Mouse (Mus musculus): ENCODE data around the gene Irf2bp1.
A peak's percentile ranks its signal among the peaks of the same experiment; 100 is the strongest.

The Irf2bp1 gene

DNA sequence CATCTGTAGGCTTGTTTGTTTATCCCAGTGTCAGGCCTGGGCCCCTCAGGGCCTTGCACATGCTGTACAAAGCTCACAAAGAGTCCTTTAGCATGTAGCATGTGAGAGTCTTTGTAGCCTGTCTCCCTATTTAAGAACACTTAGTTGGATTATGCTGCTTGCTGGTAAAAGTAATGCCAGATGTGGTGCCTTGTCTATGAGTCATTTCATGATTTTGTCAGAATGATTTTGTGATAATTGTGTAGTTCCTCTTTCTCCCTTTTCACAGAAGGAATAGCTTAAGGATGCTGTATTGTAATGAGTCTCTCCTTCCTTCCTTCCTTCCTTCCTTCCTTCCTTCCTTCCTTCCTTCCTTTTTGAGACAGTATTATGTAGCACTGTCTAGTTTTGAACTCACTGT is 24.2 kb downstream of the Irf2bp1 start:
- DNase-seq (ENCODE audit: low spot score) = no peak

DNA sequence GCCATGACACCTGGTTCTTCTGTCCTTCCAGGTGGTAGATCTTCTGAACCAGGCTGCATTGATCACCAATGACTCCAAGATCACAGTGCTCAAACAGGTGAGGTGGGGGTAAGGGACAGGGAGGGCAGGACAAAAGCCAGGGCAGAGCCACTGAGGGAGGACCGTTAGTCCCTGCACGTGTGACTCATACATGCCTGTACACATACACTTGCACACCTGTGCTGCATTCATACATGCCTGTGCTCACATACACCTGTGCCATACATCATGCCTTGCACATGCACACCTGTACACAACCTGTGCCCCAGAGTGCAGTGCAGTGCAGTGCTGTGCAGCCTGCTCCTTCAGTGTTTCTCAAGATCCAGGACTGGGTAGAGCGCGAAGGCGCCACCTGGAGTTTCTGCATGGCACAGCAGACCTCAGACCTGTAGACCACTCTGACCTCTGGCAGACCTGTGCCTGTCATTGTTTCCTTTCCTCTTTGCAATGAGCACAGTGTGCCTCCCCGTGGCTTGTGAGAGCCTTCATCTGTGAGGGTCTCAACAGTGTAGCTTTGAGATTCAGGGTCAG is 25.3 kb downstream of the Irf2bp1 start:
- DNase-seq (ENCODE audit: low spot score) = peak; percentile 43

DNA sequence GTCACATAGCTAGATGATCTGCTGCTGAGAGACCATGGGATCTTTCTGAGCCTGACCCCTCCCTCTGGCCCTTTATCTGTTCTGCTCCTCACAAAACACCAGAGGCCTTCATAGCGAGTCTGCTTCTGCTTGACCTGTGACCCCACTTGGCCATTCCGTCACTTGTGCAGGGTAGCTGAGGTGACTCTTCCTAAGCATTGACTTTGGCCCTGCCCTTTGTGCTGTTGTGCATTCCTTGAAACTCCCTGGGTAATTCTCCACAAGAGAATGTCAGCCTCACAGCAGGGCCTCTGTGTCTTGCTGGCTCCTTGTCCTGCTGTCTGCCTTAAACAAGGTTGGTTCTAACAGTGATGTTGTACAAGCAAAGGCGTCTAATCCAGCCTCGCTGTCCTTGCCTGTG is 27.8 kb downstream of the Irf2bp1 start:
- no peak for DNase-seq (ENCODE audit: low spot score)

DNA sequence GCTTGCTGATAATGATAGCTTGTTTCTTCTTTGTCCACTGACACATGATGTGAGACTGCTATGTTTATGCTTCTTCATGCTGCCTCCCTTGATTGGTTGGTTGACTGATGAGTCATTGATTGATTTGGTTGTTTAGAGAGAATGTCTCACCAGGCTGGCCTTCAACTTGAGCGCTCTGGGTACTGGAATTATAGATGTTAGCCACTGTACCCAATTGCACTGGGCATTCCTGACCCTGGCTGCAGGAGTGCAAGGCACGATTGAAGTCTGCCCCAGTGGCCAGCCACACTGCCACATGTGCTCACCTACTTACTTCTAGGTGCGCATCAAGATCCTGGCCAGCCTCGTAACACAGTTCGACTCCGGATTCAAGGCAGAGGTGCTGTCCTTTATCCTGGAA is 40.8 kb downstream of the Irf2bp1 start:
- DNase-seq (ENCODE audit: low spot score) = no peak

DNA sequence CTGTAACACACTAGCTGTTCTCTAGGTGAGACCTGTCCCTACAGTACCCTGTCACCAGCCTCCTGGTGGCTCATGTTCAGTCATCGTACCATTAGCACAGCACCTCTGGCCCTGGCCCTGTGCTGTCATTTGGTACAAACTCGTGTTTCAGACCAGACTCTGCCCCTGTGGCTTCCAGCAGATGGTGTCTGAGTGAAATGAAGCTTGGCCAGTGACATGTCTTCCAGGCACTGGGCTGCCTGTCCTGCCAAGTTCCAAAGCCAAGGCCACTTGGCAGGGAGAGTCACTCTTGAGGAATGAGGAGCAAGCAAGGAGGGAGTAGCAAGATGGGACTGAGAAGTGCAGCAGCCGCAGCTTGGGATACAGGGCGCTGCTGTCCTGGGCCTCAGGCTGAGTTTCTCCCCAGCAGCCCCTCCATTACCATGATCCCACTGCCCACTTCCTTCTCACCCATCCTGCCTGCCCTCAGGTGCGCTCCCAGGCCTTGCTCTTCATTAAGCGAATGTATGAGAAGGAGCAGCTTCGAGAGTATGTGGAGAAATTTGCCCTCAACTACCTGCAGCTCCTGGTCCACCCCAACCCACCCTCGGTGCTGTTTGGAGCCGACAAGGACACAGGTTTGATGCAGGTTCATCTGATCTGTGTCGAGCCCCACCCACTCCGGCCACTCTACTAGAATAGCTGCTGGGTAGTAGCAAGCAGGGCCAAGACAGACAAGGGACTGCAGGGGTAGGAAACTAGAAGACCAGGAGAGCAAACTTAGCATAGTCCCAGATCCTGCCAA is 42.6 kb downstream of the Irf2bp1 start:
- no peak for DNase-seq (ENCODE audit: low spot score)

DNA sequence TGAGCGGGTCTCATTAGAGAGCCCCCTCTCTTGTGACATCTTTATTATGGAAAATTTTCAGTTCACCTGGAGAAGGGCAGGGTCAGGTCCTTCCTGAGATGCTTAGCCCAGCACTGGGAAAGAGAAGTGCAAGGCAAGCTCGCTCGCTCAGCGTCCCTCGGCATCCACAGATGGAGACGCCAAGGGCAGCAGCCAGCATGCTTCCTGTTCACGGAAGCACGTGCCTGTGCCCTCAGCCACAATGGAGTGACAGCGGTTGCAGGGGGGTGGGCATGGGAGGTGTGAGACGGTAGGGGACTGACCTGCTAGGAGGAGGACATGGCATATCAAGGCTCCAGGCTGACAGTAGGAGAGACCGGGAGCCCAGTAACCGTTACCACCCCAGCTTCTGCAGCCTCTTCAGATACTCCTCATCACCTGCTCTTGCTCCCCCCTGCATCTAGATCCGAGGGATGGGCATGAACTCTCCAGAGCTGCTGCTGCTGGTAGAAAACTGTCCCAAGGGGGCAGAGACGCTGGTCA is 44.2 kb downstream of the Irf2bp1 start:
- DNase-seq (ENCODE audit: low spot score) = no peak

DNA sequence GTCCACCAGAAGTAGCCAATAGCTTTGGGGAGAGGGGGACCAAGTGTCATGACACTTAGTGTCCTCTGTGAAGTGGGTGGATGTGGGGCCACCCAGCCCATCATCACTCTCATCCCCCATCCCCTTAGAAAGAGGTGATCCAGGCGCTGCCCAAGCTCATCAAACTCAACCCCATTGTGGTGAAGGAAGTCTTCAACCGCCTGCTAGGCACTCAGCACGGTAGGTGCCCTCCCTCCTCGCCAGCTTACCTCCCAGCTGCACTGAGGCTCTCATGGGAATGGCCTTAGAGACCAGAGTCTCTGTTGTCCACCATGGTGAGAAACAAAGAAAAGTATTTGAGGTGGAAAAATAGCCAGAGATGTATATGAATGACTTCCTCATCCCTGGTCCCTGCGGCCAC is 45.4 kb downstream of the Irf2bp1 start:
- no peak for DNase-seq (ENCODE audit: low spot score)

DNA sequence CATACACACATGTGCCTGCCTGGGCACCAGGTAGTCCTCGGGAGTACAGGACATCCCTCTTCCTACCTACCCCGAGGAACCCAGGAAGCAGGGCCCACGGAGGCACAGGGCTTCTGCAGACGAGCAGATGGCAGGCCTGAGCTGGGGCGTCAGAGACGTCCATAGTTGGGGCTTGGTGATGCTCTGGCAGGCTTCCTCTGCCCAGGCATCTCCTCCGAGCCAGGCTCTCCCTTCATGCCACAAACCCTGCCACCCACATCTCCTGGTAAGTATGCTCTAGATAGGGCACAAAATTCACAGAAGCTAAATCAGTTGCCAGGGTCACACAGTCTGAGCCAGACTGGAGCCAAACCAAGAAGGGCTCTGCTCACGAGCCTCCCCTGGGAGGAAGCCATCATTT is 46.3 kb downstream of the Irf2bp1 start:
- DNase-seq (ENCODE audit: low spot score) = no peak

DNA sequence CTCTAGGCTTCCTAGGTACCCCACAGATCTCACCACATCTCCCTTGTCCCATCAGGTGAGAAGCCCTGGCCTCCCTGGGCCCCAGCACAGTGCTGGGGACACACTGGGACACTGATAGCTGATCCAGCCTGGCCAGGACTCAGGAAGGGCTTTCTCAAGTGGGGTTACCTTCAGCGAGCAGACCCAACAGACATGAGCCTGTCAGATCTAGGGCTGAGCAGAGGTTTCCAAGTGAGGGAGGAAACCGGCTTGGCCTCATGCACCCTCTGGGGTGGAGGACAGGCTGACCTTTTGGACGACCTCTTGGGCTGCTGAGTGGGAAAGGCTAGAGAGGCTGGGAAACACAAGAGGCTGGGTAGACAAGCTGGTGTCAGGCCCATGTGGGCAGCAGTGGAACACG is 47.3 kb downstream of the Irf2bp1 start:
- DNase-seq (ENCODE audit: low spot score) = no peak

DNA sequence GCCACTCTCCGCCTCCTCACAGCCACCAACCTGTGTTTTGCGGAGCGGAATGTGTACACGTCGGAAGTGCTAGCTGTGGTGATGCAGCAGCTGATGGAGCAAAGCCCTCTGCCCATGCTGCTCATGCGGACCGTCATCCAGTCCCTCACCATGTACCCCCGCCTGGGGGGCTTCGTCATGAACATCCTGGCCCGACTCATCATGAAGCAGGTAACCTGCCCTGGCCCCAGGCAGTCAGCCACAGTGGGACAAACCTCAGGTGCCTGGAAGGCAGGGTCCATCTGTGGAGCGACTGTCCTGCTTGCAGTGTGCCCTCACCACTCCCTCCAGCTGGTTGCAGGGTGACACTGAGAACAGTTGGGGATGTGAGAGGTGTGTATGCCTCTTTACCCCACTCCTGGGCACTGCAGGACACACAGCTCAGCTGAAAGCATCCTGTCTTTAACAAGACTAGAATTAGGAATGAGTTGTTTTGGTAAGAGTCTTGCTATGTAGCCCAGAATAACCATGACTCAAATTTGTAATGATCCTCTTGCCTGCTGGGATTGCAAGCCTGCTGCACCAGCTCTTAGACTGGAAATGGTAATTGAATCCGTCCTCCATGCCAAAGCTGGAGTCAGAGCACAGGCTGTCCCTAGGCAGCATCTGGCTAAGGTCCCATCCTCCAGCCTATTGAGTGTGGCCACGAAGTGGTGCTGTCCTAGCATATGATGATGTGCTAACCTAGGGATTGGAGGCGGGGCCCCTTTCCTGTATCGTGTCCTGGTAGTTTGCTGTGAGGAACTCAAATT is 48.7 kb downstream of the Irf2bp1 start:
- DNase-seq (ENCODE audit: low spot score) = no peak

DNA sequence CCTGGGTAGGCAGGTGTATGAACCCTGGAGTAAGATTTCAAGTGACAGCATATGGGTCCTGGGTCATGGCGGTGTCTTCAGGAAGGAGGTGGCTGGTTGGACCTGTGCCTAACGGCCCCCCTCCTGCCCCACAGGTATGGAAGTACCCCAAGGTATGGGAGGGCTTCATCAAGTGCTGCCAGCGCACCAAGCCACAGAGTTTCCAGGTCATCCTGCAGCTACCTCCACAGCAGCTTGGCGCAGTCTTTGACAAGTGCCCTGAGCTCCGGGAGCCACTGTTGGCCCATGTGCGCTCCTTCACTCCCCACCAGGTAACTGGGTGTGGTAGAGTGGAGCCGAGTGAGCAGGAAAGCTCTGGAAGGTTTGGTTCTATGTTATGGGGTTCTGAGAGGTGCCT is 49.3 kb downstream of the Irf2bp1 start:
- DNase-seq (ENCODE audit: low spot score) = no peak

DNA sequence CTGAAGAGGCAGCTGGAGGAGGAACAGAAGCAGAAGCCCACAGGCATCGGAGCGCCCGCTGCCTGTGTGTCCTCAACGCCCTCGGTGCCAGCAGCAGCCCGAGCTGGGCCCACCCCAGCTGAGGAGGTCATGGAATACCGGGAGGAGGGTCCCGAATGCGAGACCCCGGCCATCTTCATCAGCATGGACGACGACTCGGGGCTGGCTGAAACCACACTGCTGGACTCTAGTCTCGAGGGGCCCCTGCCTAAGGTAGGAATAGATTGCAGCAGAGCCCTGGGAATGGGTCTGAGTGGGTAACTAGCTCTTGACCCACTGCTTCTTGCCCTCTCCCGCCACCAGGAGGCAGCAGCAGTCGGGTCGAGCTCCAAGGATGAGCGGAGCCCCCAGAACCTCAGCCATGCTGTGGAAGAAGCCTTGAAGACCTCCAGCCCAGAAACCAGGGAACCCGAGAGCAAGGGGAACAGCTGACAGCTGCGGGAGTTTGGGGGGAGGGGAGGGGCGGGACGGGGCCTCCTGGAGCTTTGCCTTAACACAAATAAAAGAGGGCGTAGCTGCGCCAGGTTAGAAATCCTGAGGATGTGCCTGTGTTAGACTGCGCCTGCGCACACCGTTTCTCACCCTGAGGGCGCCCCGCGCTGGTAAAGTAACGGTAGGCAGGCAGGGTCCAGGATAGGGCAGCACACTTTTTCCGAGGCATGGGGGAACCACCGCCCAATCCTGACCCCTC is 50.4 kb downstream of the Irf2bp1 start, which contains the start of gene Rsph6a:
Gene Rsph6a, plus strand, starts transcription at position 644 of the 730 bp plus-strand sequence.
- peak; percentile 26 for DNase-seq (ENCODE audit: low spot score)

DNA sequence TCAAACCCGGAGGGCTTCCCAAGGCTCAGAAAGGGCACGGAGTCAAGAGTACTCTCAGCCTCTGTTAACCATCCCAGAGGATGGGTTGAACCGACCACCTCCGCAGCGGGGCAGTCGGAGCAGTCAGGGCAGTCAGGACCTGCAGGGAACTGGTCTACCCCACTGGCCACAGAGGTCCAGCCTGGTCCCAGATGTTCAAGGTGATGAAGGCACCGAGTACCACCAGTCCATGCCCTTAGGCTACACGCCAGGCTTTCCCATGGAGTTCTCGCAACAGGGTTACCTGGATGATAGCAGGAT is 50.9 kb downstream of the Irf2bp1 start:
- DNase-seq (ENCODE audit: low spot score) = no peak

DNA sequence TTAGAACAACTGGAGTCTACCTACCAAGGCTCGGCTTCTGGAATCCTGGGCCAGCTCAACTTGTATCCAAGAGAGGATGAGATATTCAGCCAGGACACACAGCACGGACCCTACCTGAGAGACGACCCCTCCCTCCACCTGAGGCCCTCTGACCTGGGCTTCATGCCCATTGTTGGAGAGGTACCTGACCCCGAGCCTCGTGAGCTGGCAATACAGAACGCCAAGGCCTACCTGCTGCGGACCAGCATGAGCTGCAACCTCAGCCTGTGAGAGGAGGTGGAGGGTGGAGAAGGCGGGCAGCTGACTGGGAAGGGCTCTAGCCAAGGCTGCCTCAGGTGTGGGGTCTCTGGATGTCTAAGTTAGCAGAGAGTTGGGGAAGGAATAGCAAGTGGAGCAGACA is 51.3 kb downstream of the Irf2bp1 start:
- DNase-seq (ENCODE audit: low spot score) = no peak

All from urinary bladder, postnatal 14 days (tissue).